12 mouse cellular contexts compared by ENCODE assay signal in genomic region chr1:40179493-40179892, GRCm38 (mm10). TPM values are rescaled to one million over a fixed set of nuclear protein-coding genes. Genes with fewer than 3 reads are reported as not detected.
DNase-seq lines count a peak whose midpoint lies in the region; ATAC-seq lines count a peak whose summit lies in the region.
"Had no signal": no experiment of that assay in that cellular context is flagged by ENCODE, and none has a peak within 500 bp of the region (broad histone marks: within the 10 kb centered on the region; RNA-seq: fewer than 3 reads in every experiment).

No protein-coding gene starts in this region.

- WGBS in kidney, embryonic 14.5 days: 46% methylated on average over 1 of the region's 1 CpGs
- 29% methylated on average over 1 of the region's 1 CpGs for WGBS in liver, embryonic 16.5 days (ENCODE audit: insufficient replicate concordance)
- WGBS in hindbrain, embryonic 16.5 days: 70% methylated on average over 1 of the region's 1 CpGs

- no peaks in the 10 kb centered on the region for H3K4me1 ChIP-seq in kidney, embryonic 14.5 days (ENCODE audit: control insufficient read depth, insufficient read depth, low read length)
- H3K4me1 ChIP-seq in liver, embryonic 16.5 days (ENCODE audit: control insufficient read depth, low read depth, low read length): no peaks in the 10 kb centered on the region
- no peaks in the 10 kb centered on the region for H3K4me1 ChIP-seq in hindbrain, embryonic 16.5 days (ENCODE audit: control insufficient read depth, insufficient read depth, low read depth, low read length)
- H3K4me1 ChIP-seq: forebrain, embryonic 10.5 days had no signal

- DNase-seq in kidney, adult 18-20 months: no peak
- DNase-seq in adipocyte (ENCODE audit: low spot score): peak; percentile 72
- DNase-seq in heart, adult 9 months (ENCODE audit: low spot score in 2 of 2): peak; percentile 69 to 70
- no peak for DNase-seq in lung, postnatal 36 days
- DNase-seq: cerebellum, adult 2 months; right cerebral cortex, postnatal 14 days; thymus, postnatal 14 days had no signal

- no peak overlapping the region for H3K4me2 ChIP-seq in kidney, embryonic 14.5 days (replicated peaks; ENCODE audit: low read depth, low read length)
- H3K4me2 ChIP-seq in liver, embryonic 16.5 days (ENCODE audit: low read depth, low read length): no peak overlapping the region
- H3K4me2 ChIP-seq in hindbrain, embryonic 16.5 days (ENCODE audit: low read length): no peak overlapping the region

- no peak overlapping the region for H3K9ac ChIP-seq in kidney, embryonic 14.5 days (ENCODE audit: low read depth, low read length)
- no peak overlapping the region for H3K9ac ChIP-seq in liver, embryonic 16.5 days (ENCODE audit: low read depth, low read length)
- H3K9ac ChIP-seq in hindbrain, embryonic 16.5 days (ENCODE audit: low read depth, low read length): no peak overlapping the region

- no peaks in the 10 kb centered on the region for H3K36me3 ChIP-seq in kidney, embryonic 14.5 days (ENCODE audit: control insufficient read depth, insufficient read depth, low read length)
- H3K36me3 ChIP-seq in liver, embryonic 16.5 days (ENCODE audit: control insufficient read depth, insufficient read depth): no peaks in the 10 kb centered on the region
- H3K36me3 ChIP-seq in hindbrain, embryonic 16.5 days (ENCODE audit: control insufficient read depth, insufficient read depth, low read length): no peaks in the 10 kb centered on the region
- H3K36me3 ChIP-seq: forebrain, embryonic 10.5 days had no signal

- peak; percentile 9; the same call in 1 of the 2 replicates for ATAC-seq in kidney, embryonic 14.5 days (ENCODE audit: low FRiP score, low TSS enrichment)
- ATAC-seq in liver, embryonic 16.5 days (ENCODE audit: low read depth): peak; percentile 27; the same call in 1 of the 2 replicates
- no peak for ATAC-seq in hindbrain, embryonic 16.5 days
- ATAC-seq: intestine, postnatal 0 days had no signal

- no peaks in the 10 kb centered on the region; the same call in 1 of the 2 replicates for H3K9me3 ChIP-seq in kidney, embryonic 14.5 days (ENCODE audit: control insufficient read depth, low read length)
- H3K9me3 ChIP-seq in liver, embryonic 16.5 days (replicated peaks; ENCODE audit: control insufficient read depth, low read length): no peaks in the 10 kb centered on the region
- no peaks in the 10 kb centered on the region for H3K9me3 ChIP-seq in hindbrain, embryonic 16.5 days (ENCODE audit: control insufficient read depth, low read length)
- H3K9me3 ChIP-seq: forebrain, embryonic 10.5 days had no signal

- no peak overlapping the region for H3K27ac ChIP-seq in kidney, embryonic 14.5 days (ENCODE audit: low read depth, low read length)
- no peak overlapping the region for H3K27ac ChIP-seq in liver, embryonic 16.5 days (ENCODE audit: low read length)
- no peak overlapping the region for H3K27ac ChIP-seq in hindbrain, embryonic 16.5 days (ENCODE audit: low read depth, low read length)
- H3K27ac ChIP-seq: forebrain, embryonic 10.5 days had no signal

- H3K27me3 ChIP-seq in kidney, embryonic 14.5 days (ENCODE audit: control insufficient read depth, insufficient read depth, low read length): no peaks in the 10 kb centered on the region
- no peaks in the 10 kb centered on the region for H3K27me3 ChIP-seq in liver, embryonic 16.5 days (ENCODE audit: control insufficient read depth, insufficient read depth, low read depth, low read length)
- no peaks in the 10 kb centered on the region for H3K27me3 ChIP-seq in hindbrain, embryonic 16.5 days (replicated peaks; ENCODE audit: control insufficient read depth, insufficient read depth, low read length)

- no peak overlapping the region for H3K4me3 ChIP-seq in kidney, embryonic 14.5 days (ENCODE audit: low read length)
- H3K4me3 ChIP-seq in liver, embryonic 16.5 days (ENCODE audit: low read depth, low read length): no peak overlapping the region
- no peak overlapping the region for H3K4me3 ChIP-seq in hindbrain, embryonic 16.5 days (ENCODE audit: low read length)
- H3K4me3 ChIP-seq: forebrain, embryonic 10.5 days had no signal

RNA-seq across cellular contexts. Expression of gene Il1r1, which starts 45.4 kb away (rescaled TPM):
- polyA plus RNA-seq in kidney, embryonic 14.5 days (2014; fragmentation: Nextera tagmentation; extraction: Ambion mirVana): 2.5 and 4.2 TPM in 2 replicates
- 7.2 and 8.4 TPM in 2 replicates for polyA plus RNA-seq in liver, embryonic 16.5 days (2015; fragmentation: Nextera tagmentation; extraction: Ambion mirVana)
- polyA plus RNA-seq in hindbrain, embryonic 16.5 days (2015; fragmentation: Nextera tagmentation; extraction: Ambion mirVana): 0.70 and 0.75 TPM in 2 replicates

Comparison
In these comparisons a context has a peak if more than half of its experiments do, and no peak if none do; other contexts are left out.
1. DNase-seq: peak in adipocyte (single experiment) and heart, adult 9 months (2 of 2); none in kidney, adult 18-20 months (single experiment) and lung, postnatal 36 days (single experiment).